Mouse (Mus musculus): ENCODE data around the gene Ntng1.

DNA sequence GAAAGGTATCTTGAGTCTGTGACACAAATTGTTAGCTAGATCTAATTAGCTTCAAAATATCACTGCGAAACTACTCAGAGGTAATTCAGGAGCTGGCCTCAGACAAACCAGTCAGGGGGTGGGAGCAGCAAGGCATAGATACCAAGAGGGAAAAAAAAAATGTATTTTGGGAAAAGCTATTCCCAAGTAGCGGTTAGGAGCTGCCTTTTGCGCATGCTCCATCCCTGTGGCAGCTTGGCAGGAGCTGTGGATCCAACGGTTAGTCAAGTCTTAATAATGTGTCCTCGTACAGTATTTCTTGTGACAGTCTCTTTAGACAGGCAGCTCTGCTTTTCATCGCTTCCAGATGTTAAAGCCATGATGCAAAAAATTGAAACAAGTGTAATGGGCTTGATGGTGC lies 87.9 kb downstream of the Ntng1 start:
- TF ChIP-seq CTCF (IDR thresholded peaks at IDR 0.05), result no peak
- TF ChIP-seq EP300 (IDR thresholded peaks at IDR 0.05), result no peak
